Mouse (Mus musculus) neural tube, embryonic 11.5 days (tissue): ENCODE results near the gene Acox3. TPM values are rescaled to one million over a fixed set of nuclear protein-coding genes. Genes with fewer than 3 reads are reported as not detected.
A peak's percentile ranks its signal among the peaks of the same experiment; 100 is the strongest.

Experiments used
- ATAC-seq: fragments of 200-750 bp; cut with Nextera tagmentation; 2 replicates; pipeline ENCODE4 v1.8.0; 2017; ENCODE audit warnings: moderate number of reproducible peaks, mild to moderate bottlenecking, moderate TSS enrichment, moderate library complexity; ENCODE audit not compliant: insufficient read depth, low FRiP score, low TSS enrichment
- DNase-seq: peaks from one replicate; pipeline ENCODE4 v3.0.0-alpha.2; 2015; ENCODE audit warnings: low spot score
- H3K27ac ChIP-seq: fragments of 300-500 bp; sonication (generic); 2 replicates; pipeline ENCODE4 v1.5.1; 2014; ENCODE audit warnings: low read depth, mild to moderate bottlenecking, low read length
- H3K27me3 ChIP-seq: fragments of 300-500 bp; sonication (generic); 2 replicates; pipeline ENCODE4 v1.6.1; 2014; ENCODE audit warnings: mild to moderate bottlenecking, low read length, mixed read lengths; ENCODE audit not compliant: control insufficient read depth, insufficient read depth
- H3K36me3 ChIP-seq: fragments of 300-500 bp; sonication (generic); 2 replicates; pipeline ENCODE4 v1.6.1; 2014; ENCODE audit warnings: mild to moderate bottlenecking, low read length, moderate library complexity, mixed read lengths; ENCODE audit not compliant: control insufficient read depth, insufficient read depth
- H3K4me1 ChIP-seq: fragments of 300-500 bp; sonication (generic); 2 replicates; pipeline ENCODE4 v1.6.1; 2014; ENCODE audit warnings: low read length, mixed read lengths; ENCODE audit not compliant: control insufficient read depth, insufficient read depth
- H3K4me2 ChIP-seq: fragments of 300-500 bp; sonication (generic); 2 replicates; pipeline ENCODE4 v1.6.1; 2014; ENCODE audit warnings: low read depth, mild to moderate bottlenecking, moderate library complexity
- H3K4me3 ChIP-seq: fragments of 300-500 bp; sonication (generic); 2 replicates; pipeline ENCODE4 v1.5.1; 2014; ENCODE audit warnings: low read depth, low read length
- H3K9ac ChIP-seq: fragments of 300-500 bp; sonication (generic); 2 replicates; pipeline ENCODE4 v1.6.1; 2014; ENCODE audit warnings: mild to moderate bottlenecking, low read length
- H3K9me3 ChIP-seq: fragments of 300-500 bp; sonication (generic); 2 replicates; pipeline ENCODE4 v1.6.1; 2016; ENCODE audit warnings: low read length; ENCODE audit not compliant: control insufficient read depth
- WGBS: fragments of 180-500 bp; shearing (Covaris S2); extraction: QIAGEN DNeasy Blood & Tissue Kit; methylation state at CpG from one replicate; pipeline ENCODE4 v1.1.7; 2014; 5-methylcytosine and 5-hydroxymethylcytosine counted together
- polyA plus RNA-seq: library from polyadenylated mRNA; unstranded; fragments of >200 nt; fragmentation: Nextera tagmentation; extraction: Ambion mirVana; gene quantifications from 2 replicates; pipeline ENCODE4 v1.2.1, GENCODE M21; 2014

The Acox3 gene
- polyA plus RNA-seq, 1 experiment from 2014 or later = 16.6 TPM

GRCm38 (mm10) chr5:35551855-35552837 is 30.7 kb upstream of the Acox3 start:
- WGBS = 49% methylated on average over 7 of the region's 7 CpGs
- Histone ChIP-seq H3K4me2 (no peak overlapping the region), H3K4me3 (no peak overlapping the region), H3K9ac (no peak overlapping the region), H3K4me1 (no peaks in the 10 kb centered on the region), H3K36me3 (0 out of 2 replicates have a peak, but pooled peaks cover 3% of the 10 kb centered on the region), H3K27me3 (no peaks in the 10 kb centered on the region), H3K9me3 (no peaks in the 10 kb centered on the region), H3K27ac (no peak overlapping the region)
- ATAC-seq (no peak), DNase-seq (no peak)

GRCm38 (mm10) chr5:35552838-35553539 is 29.9 kb upstream of the Acox3 start:
- Histone ChIP-seq H3K27me3 (no peaks in the 10 kb centered on the region), H3K4me3 (no peak overlapping the region), H3K9me3 (no peaks in the 10 kb centered on the region), H3K4me1 (no peaks in the 10 kb centered on the region), H3K9ac (no peak overlapping the region), H3K27ac (no peak overlapping the region), H3K4me2 (no peak overlapping the region), H3K36me3 (0 out of 2 replicates have a peak, but pooled peaks cover 4% of the 10 kb centered on the region)
- DNase-seq = no peak
- no peak for ATAC-seq
- WGBS = 87% methylated on average over 4 of the region's 4 CpGs

GRCm38 (mm10) chr5:35556393-35556792 is 26.4 kb upstream of the Acox3 start:
- no peaks in the 10 kb centered on the region for H3K4me1 ChIP-seq
- H3K36me3 ChIP-seq = peaks cover 7% of the 10 kb centered on the region; the same call in 1 of the 2 replicates
- H3K4me3 ChIP-seq = no peak overlapping the region
- no peaks in the 10 kb centered on the region for H3K27me3 ChIP-seq
- no peak overlapping the region for H3K9ac ChIP-seq
- H3K27ac ChIP-seq = no peak overlapping the region
- H3K9me3 ChIP-seq = no peaks in the 10 kb centered on the region
- DNase-seq (no peak), ATAC-seq (no peak)
- WGBS = 93% methylated on average over 7 of the region's 7 CpGs
- no peak overlapping the region for H3K4me2 ChIP-seq

GRCm38 (mm10) chr5:35557946-35558621 is 24.8 kb upstream of the Acox3 start:
- Histone ChIP-seq H3K4me3 (no peak overlapping the region), H3K9me3 (no peaks in the 10 kb centered on the region), H3K9ac (no peak overlapping the region), H3K4me2 (no peak overlapping the region), H3K27ac (no peak overlapping the region), H3K27me3 (no peaks in the 10 kb centered on the region), H3K36me3 (peaks cover 15% of the 10 kb centered on the region), H3K4me1 (no peaks in the 10 kb centered on the region)
- WGBS = 75% methylated on average over 13 of the region's 13 CpGs
- no peak for ATAC-seq
- no peak for DNase-seq

- Histone ChIP-seq H3K4me3 (no peak overlapping the region), H3K27me3 (no peaks in the 10 kb centered on the region), H3K36me3 (peaks cover 19% of the 10 kb centered on the region), H3K4me2 (no peak overlapping the region), H3K9ac (no peak overlapping the region), H3K4me1 (no peaks in the 10 kb centered on the region), H3K9me3 (no peaks in the 10 kb centered on the region), H3K27ac (no peak overlapping the region)
- no peak for ATAC-seq
- no peak for DNase-seq
- WGBS = 88% methylated on average over 8 of the region's 8 CpGs
Measured at GRCm38 (mm10) chr5:35559447-35559846, 23.4 kb upstream of the Acox3 start.

- Histone ChIP-seq H3K9me3 (no peaks in the 10 kb centered on the region), H3K9ac (no peak overlapping the region), H3K27ac (no peak overlapping the region), H3K36me3 (peaks cover 15% of the 10 kb centered on the region), H3K4me1 (no peaks in the 10 kb centered on the region), H3K4me3 (no peak overlapping the region), H3K27me3 (no peaks in the 10 kb centered on the region), H3K4me2 (no peak overlapping the region)
- WGBS = 95% methylated on average over 2 of the region's 2 CpGs
- DNase-seq (no peak), ATAC-seq (no peak)
Measured at GRCm38 (mm10) chr5:35562616-35563015, 20.2 kb upstream of the Acox3 start.

- Histone ChIP-seq H3K36me3 (peaks cover 17% of the 10 kb centered on the region), H3K9ac (no peak overlapping the region), H3K27ac (no peak overlapping the region), H3K4me2 (no peak overlapping the region), H3K9me3 (no peaks in the 10 kb centered on the region), H3K27me3 (no peaks in the 10 kb centered on the region), H3K4me3 (no peak overlapping the region), H3K4me1 (no peaks in the 10 kb centered on the region)
- peak; percentile 81 for DNase-seq
- WGBS = 0% methylated on average over 1 of the region's 1 CpGs
- ATAC-seq = no peak
Measured at GRCm38 (mm10) chr5:35563449-35563848, 19.4 kb upstream of the Acox3 start.

GRCm38 (mm10) chr5:35565217-35565616 is 17.6 kb upstream of the Acox3 start:
- WGBS = 91% methylated on average over 9 of the region's 9 CpGs
- ATAC-seq (no peak), DNase-seq (no peak)
- no peak overlapping the region for H3K4me3 ChIP-seq
- peaks cover 19% of the 10 kb centered on the region for H3K36me3 ChIP-seq
- no peak overlapping the region for H3K9ac ChIP-seq
- no peaks in the 10 kb centered on the region for H3K4me1 ChIP-seq
- no peak overlapping the region for H3K4me2 ChIP-seq
- no peaks in the 10 kb centered on the region for H3K27me3 ChIP-seq
- H3K27ac ChIP-seq = no peak overlapping the region
- no peaks in the 10 kb centered on the region for H3K9me3 ChIP-seq
